Mouse (Mus musculus) forebrain, embryonic 12.5 days (tissue): Measurements from ENCODE around the gene Adra2b. TPM values are rescaled to one million over a fixed set of nuclear protein-coding genes. Genes with fewer than 3 reads are reported as not detected.

ENCODE experiments used
- ATAC-seq: fragments of 200-750 bp; cut with Nextera tagmentation; 2 replicates; pipeline ENCODE4 v1.8.0; 2017; ENCODE audit warnings: moderate TSS enrichment; ENCODE audit not compliant: low FRiP score
- H3K27ac ChIP-seq: fragments of 300-500 bp; sonication (generic); 2 replicates; pipeline ENCODE4 v1.5.1; 2016; ENCODE audit warnings: mild to moderate bottlenecking
- H3K27me3 ChIP-seq: fragments of 300-500 bp; sonication (generic); 2 replicates; pipeline ENCODE4 v1.6.1; 2016; ENCODE audit warnings: mild to moderate bottlenecking
- H3K36me3 ChIP-seq: fragments of 300-500 bp; sonication (generic); replicated peaks from 2 replicates; pipeline ENCODE4 v1.6.1; 2016; ENCODE audit warnings: mild to moderate bottlenecking
- H3K4me1 ChIP-seq: fragments of 300-500 bp; sonication (generic); 2 replicates; pipeline ENCODE4 v1.6.1; 2016
- H3K4me2 ChIP-seq: fragments of 300-500 bp; sonication (generic); 2 replicates; pipeline ENCODE4 v1.6.1; 2016; ENCODE audit warnings: mild to moderate bottlenecking, moderate library complexity
- H3K4me3 ChIP-seq: fragments of 300-500 bp; sonication (generic); replicated peaks from 2 replicates; pipeline ENCODE4 v1.5.1; 2016; ENCODE audit warnings: mild to moderate bottlenecking
- H3K9ac ChIP-seq: fragments of 300-500 bp; sonication (generic); 2 replicates; pipeline ENCODE4 v1.6.1; 2016; ENCODE audit warnings: mild to moderate bottlenecking
- H3K9me3 ChIP-seq: fragments of 300-500 bp; sonication (generic); 2 replicates; pipeline ENCODE4 v1.6.1; 2016
- WGBS: fragments of 180-500 bp; shearing (Covaris S2); methylation state at CpG from one replicate; pipeline ENCODE4 v1.1.7; 2016; 5-methylcytosine and 5-hydroxymethylcytosine counted together
- polyA plus RNA-seq: library from polyadenylated mRNA; unstranded; fragments of >200 nt; fragmentation: Nextera tagmentation; extraction: Ambion mirVana; gene quantifications from 2 replicates; pipeline ENCODE4 v1.2.1, GENCODE M21; 2016

Adra2b gene
- polyA plus RNA-seq, result 1.5 and 1.9 TPM in 2 replicates

- peak within 1 kb of the TSS; percentile 42 for H3K4me3 ChIP-seq
- under 1% methylated on average over 46 of the region's 49 CpGs for WGBS
- no peak within 1 kb of the TSS for H3K27ac ChIP-seq
- peaks cover 84% of the 10 kb centered on the region for H3K27me3 ChIP-seq
- peak; percentile 64 for ATAC-seq
- H3K4me2 ChIP-seq, result peak within 1 kb of the TSS; percentile 71
- H3K36me3 ChIP-seq, result no peaks in the 10 kb centered on the region
- H3K9ac ChIP-seq, result peak within 1 kb of the TSS; percentile 48
- H3K9me3 ChIP-seq, result no peaks in the 10 kb centered on the region
- H3K4me1 ChIP-seq, result peaks cover 14% of the 10 kb centered on the region
These were observed at the start of gene Adra2b for GRCm38 (mm10) chr2:127362459-127363281. Gene Adra2b (plus strand): TSS chr2:127363208.

GRCm38 (mm10) chr2:127313878-127314277, 49.1 kb upstream of the Adra2b start:
- no peaks in the 10 kb centered on the region for H3K4me1 ChIP-seq
- WGBS, result 55% methylated on average over 4 of the region's 4 CpGs
- H3K27ac ChIP-seq, result no peak overlapping the region
- no peaks in the 10 kb centered on the region for H3K36me3 ChIP-seq
- ATAC-seq, result no peak
- H3K27me3 ChIP-seq, result no peaks in the 10 kb centered on the region
- H3K9me3 ChIP-seq, result no peaks in the 10 kb centered on the region
- H3K9ac ChIP-seq, result no peak overlapping the region
- no peak overlapping the region for H3K4me2 ChIP-seq
- no peak overlapping the region for H3K4me3 ChIP-seq

GRCm38 (mm10) chr2:127314467-127315154, 48.4 kb upstream of the Adra2b start:
- Histone ChIP-seq H3K9ac (no peak overlapping the region), H3K27me3 (no peaks in the 10 kb centered on the region; the same call in 1 of the 2 replicates), H3K4me2 (no peak overlapping the region), H3K27ac (no peak overlapping the region), H3K9me3 (no peaks in the 10 kb centered on the region), H3K36me3 (no peaks in the 10 kb centered on the region), H3K4me3 (no peak overlapping the region), H3K4me1 (no peaks in the 10 kb centered on the region)
- ATAC-seq, result no peak
- WGBS, result 84% methylated on average over 6 of the region's 6 CpGs

GRCm38 (mm10) chr2:127315155-127315470, 47.9 kb upstream of the Adra2b start:
- no peaks in the 10 kb centered on the region; the same call in 1 of the 2 replicates for H3K27me3 ChIP-seq
- no peak overlapping the region for H3K4me2 ChIP-seq
- no peak overlapping the region for H3K9ac ChIP-seq
- H3K4me1 ChIP-seq, result no peaks in the 10 kb centered on the region
- H3K4me3 ChIP-seq, result no peak overlapping the region
- no peak overlapping the region for H3K27ac ChIP-seq
- ATAC-seq, result no peak
- H3K9me3 ChIP-seq, result no peaks in the 10 kb centered on the region
- 93% methylated on average over 1 of the region's 1 CpGs for WGBS
- H3K36me3 ChIP-seq, result no peaks in the 10 kb centered on the region

DNA sequence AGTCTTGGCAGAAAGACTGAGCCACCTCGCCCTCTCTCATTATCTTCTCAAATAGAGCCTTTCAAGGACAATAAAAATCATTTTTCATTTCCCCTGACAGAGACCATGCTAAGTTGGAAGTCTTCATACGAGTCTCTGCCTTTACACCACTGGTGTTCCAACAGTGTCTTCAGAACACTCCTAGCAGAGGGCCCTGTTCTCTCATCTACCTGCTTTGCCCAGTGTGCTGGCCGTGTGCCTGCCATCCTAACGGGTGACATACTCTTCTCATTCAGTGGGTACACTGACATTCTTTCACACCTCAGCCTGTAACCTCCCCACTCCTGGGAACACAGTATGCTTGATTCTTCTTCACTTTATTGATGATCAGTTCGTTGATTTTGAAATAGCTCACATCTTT, 46.6 kb upstream of the Adra2b start:
- Histone ChIP-seq H3K27ac (no peak overlapping the region), H3K4me3 (no peak overlapping the region), H3K9me3 (no peaks in the 10 kb centered on the region), H3K4me2 (no peak overlapping the region), H3K36me3 (no peaks in the 10 kb centered on the region), H3K4me1 (no peaks in the 10 kb centered on the region), H3K27me3 (no peaks in the 10 kb centered on the region; the same call in 1 of the 2 replicates), H3K9ac (no peak overlapping the region)
- WGBS, result 81% methylated on average over 5 of the region's 5 CpGs
- ATAC-seq, result no peak

DNA sequence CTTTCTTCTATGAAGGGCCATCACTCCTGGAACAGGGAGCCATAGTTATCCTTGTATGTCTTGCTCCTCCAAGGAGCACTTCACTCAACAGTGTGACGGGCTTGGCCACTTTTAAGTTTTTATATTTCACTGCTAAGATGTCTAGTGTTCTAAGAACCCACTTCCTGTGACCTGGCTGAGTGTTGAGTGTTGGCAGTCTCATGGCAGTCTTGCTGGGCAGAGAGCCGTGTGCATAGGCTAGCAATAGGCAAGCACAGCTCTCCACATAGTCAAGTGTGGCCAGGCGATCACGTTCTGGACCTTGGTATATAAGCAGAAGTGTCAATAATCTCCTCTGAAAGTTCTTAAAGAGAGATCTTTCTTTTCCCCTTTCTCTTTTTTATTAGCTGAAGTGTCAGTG, 44.9 kb upstream of the Adra2b start:
- Histone ChIP-seq H3K4me3 (no peak overlapping the region), H3K27ac (no peak overlapping the region), H3K36me3 (no peaks in the 10 kb centered on the region), H3K4me1 (no peaks in the 10 kb centered on the region), H3K9ac (no peak overlapping the region), H3K9me3 (no peaks in the 10 kb centered on the region), H3K4me2 (no peak overlapping the region), H3K27me3 (no peaks in the 10 kb centered on the region; the same call in 1 of the 2 replicates)
- ATAC-seq, result no peak
- WGBS, result 86% methylated on average over 4 of the region's 4 CpGs

DNA sequence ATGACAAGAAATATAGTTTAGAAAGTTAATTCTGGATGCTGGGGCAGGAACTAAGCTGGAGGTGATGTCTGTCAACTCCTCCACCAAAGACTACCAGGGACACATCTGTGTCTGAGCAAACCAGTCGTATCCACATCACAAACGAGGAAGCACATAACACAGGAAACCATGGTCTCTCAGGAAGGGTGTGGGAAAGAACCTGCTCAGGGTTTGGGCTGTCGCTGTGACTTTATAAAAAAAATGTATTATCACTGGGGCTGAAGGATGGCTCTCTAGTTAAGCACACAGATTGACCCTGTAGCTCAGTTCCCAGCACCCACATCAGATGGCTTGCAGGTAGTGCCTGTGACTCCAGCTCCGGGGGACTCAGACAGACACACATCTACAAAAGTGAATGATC, 43.9 kb upstream of the Adra2b start:
- WGBS, result 78% methylated on average over 4 of the region's 4 CpGs

GRCm38 (mm10) chr2:127322671-127323285, 40.2 kb upstream of the Adra2b start:
- WGBS, result 82% methylated on average over 6 of the region's 6 CpGs
- Histone ChIP-seq H3K9ac (no peak overlapping the region), H3K4me1 (no peaks in the 10 kb centered on the region), H3K4me3 (no peak overlapping the region), H3K4me2 (no peak overlapping the region), H3K36me3 (no peaks in the 10 kb centered on the region), H3K27ac (no peak overlapping the region), H3K27me3 (no peaks in the 10 kb centered on the region; the same call in 1 of the 2 replicates), H3K9me3 (no peaks in the 10 kb centered on the region)
- no peak for ATAC-seq

More for the DNA sequence above, 43.9 kb upstream of the Adra2b start:
- Histone ChIP-seq H3K9me3 (no peaks in the 10 kb centered on the region), H3K4me1 (no peaks in the 10 kb centered on the region), H3K27me3 (no peaks in the 10 kb centered on the region; the same call in 1 of the 2 replicates), H3K9ac (no peak overlapping the region), H3K4me2 (no peak overlapping the region), H3K27ac (no peak overlapping the region), H3K4me3 (no peak overlapping the region), H3K36me3 (no peaks in the 10 kb centered on the region)
- ATAC-seq, result no peak

- Histone ChIP-seq H3K9ac (no peak overlapping the region), H3K27ac (no peak overlapping the region), H3K9me3 (no peaks in the 10 kb centered on the region), H3K36me3 (no peaks in the 10 kb centered on the region), H3K4me1 (no peaks in the 10 kb centered on the region), H3K27me3 (peaks cover under 1% of the 10 kb centered on the region; the same call in 1 of the 2 replicates), H3K4me2 (no peak overlapping the region), H3K4me3 (no peak overlapping the region)
- WGBS, result 95% methylated on average over 1 of the region's 1 CpGs
- ATAC-seq, result no peak
These were observed 39.3 kb upstream of the Adra2b start for GRCm38 (mm10) chr2:127323667-127324066.

- 80% methylated on average over 7 of the region's 7 CpGs for WGBS
- Histone ChIP-seq H3K4me1 (no peaks in the 10 kb centered on the region), H3K9ac (no peak overlapping the region), H3K9me3 (no peaks in the 10 kb centered on the region), H3K4me3 (no peak overlapping the region), H3K27me3 (peaks cover 4% of the 10 kb centered on the region; the same call in 1 of the 2 replicates), H3K36me3 (no peaks in the 10 kb centered on the region), H3K4me2 (no peak overlapping the region), H3K27ac (no peak overlapping the region)
- ATAC-seq, result no peak
These were observed 38.6 kb upstream of the Adra2b start for GRCm38 (mm10) chr2:127324456-127324855.

DNA sequence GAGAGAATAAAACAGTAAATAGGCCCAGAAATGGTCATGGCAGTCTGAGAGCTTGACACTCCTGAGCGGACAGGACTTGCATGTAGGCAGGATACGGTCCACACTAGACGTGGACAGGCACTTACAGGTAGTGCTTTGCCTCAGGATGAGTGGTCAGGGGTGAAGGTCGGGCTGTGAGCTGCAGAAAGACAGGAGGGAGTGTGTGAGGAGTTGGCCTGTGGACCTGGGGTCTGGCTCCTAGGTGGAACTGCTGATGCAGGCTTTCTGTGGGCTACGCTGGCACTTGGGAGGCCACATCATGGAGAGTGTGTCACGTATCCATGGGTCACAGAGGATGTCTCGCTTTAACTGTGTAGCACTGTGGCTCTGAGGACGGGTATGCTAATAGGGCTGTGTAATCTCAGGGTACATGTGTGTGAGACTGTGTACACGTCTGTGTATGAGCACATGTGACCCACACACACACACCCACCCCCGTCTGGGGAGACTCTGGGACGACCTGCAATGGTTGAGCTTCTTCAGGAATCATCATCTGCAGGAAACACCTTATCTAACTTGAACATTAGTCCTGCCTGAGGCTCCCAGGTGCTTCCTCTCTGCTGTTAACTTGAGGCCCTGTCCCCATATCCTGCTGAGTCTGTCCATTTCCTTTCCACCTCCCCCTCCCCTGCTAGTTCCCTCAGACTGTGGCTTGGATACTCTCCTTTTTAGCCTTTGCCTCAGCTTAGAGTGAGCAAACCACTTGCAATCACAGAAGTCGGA, 34.7 kb upstream of the Adra2b start:
- ATAC-seq, result no peak
- Histone ChIP-seq H3K36me3 (no peaks in the 10 kb centered on the region), H3K4me2 (no peak overlapping the region), H3K9me3 (no peaks in the 10 kb centered on the region), H3K9ac (no peak overlapping the region), H3K27ac (no peak overlapping the region), H3K4me1 (no peaks in the 10 kb centered on the region), H3K27me3 (peaks cover 10% of the 10 kb centered on the region; the same call in 1 of the 2 replicates), H3K4me3 (no peak overlapping the region)
- 81% methylated on average over 12 of the region's 12 CpGs for WGBS
